Mouse (Mus musculus) stomach, postnatal 0 days (tissue): ENCODE data around the gene Dlg1. TPM values are rescaled to one million over a fixed set of nuclear protein-coding genes. Genes with fewer than 3 reads are reported as not detected.

Experiments used
- ATAC-seq: fragments of 200-750 bp; cut with Nextera tagmentation; 2 replicates; pipeline ENCODE4 v1.8.0; 2017; ENCODE audit not compliant: low FRiP score, low TSS enrichment
- DNase-seq: peaks from one replicate; pipeline ENCODE4 v3.0.0-alpha.2; 2016; ENCODE audit warnings: low spot score
- H3K27ac ChIP-seq: fragments of 300-500 bp; sonication (generic); replicated peaks from 2 replicates; pipeline ENCODE4 v1.5.1; 2014; ENCODE audit warnings: mild to moderate bottlenecking, control low read depth
- H3K27me3 ChIP-seq: fragments of 300-500 bp; sonication (generic); 2 replicates; pipeline ENCODE4 v1.6.1; 2014; ENCODE audit warnings: low read length; ENCODE audit not compliant: control insufficient read depth, insufficient read depth
- H3K36me3 ChIP-seq: fragments of 300-500 bp; sonication (generic); 2 replicates; pipeline ENCODE4 v1.6.1; 2014; ENCODE audit warnings: low read length, mixed read lengths; ENCODE audit not compliant: control insufficient read depth, insufficient read depth
- H3K4me1 ChIP-seq: fragments of 300-500 bp; sonication (generic); replicated peaks from 2 replicates; pipeline ENCODE4 v1.6.1; 2014; ENCODE audit warnings: antibody characterized with exemption; ENCODE audit not compliant: control insufficient read depth, insufficient read depth
- H3K4me2 ChIP-seq: fragments of 300-500 bp; sonication (generic); replicated peaks from 2 replicates; pipeline ENCODE4 v1.6.1; 2014; ENCODE audit warnings: low read depth, mild to moderate bottlenecking, control low read depth, moderate library complexity
- H3K4me3 ChIP-seq: fragments of 300-500 bp; sonication (generic); 2 replicates; pipeline ENCODE4 v1.5.1; 2014; ENCODE audit warnings: low read depth, low read length, control low read depth
- H3K9ac ChIP-seq: fragments of 300-500 bp; sonication (generic); 2 replicates; pipeline ENCODE4 v1.6.1; 2014; ENCODE audit warnings: mild to moderate bottlenecking, low read length, control low read depth, mixed read lengths
- H3K9me3 ChIP-seq: fragments of 300-500 bp; sonication (generic); 2 replicates; pipeline ENCODE4 v1.6.1; 2016; ENCODE audit warnings: low read length; ENCODE audit not compliant: control insufficient read depth
- CTCF ChIP-seq: IDR thresholded peaks from 2 replicates; pipeline ENCODE4 v1.5.1; 2016; ENCODE audit warnings: antibody characterized with exemption, low read depth, mild to moderate bottlenecking, moderate library complexity
- EP300 ChIP-seq: optimal IDR thresholded peaks from 2 replicates; pipeline ENCODE3; 2016; ENCODE audit warnings: antibody characterized with exemption
- WGBS: fragments of 180-500 bp; shearing (Covaris S2); extraction: QIAGEN DNeasy Blood & Tissue Kit; methylation state at CpG from one replicate; pipeline ENCODE4 v1.1.7; 2014; 5-methylcytosine and 5-hydroxymethylcytosine counted together
- polyA plus RNA-seq: library from polyadenylated mRNA; unstranded; fragments of >200 nt; fragmentation: Nextera tagmentation; extraction: Ambion mirVana; gene quantifications from 2 replicates; pipeline ENCODE4 v1.2.1, GENCODE M21; 2015

The Dlg1 gene
- polyA plus RNA-seq, 1 experiment from 2014 or later: 11.8 TPM

DNA sequence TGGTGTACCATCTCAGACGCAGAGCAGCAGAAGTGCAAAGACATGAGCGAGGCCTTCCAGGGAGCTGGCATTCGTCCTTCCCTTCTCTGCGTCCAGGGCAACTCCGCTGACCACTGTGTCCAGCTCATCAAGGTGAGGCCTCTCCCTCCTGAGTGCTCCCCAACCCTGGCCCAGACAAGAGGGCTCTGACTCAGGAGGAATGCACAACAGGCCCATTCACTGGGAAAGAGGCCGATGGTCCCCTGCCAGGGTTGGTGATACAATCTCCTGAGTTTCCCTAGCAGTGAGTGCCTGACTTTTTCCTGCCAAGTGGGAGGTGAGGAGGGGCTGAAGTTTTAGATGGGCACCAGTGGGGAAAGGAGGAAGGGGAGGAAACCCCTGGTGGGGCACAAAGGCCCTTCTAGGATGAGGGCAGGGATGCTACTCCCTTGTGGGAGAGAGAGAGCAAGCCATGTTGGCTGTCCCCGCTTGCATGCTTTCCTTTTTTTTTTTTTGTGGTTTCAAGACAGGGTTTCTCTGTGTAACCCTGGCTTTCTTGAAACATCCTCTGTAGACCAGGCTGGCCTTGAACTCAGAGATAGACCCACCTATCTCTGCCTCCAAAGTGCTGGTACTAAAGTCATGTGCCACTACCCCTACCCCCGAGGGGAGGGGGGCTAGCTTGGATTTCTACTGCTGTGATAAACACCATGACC is 217.1 kb downstream of the Dlg1 start:
- TF ChIP-seq CTCF (no peak), EP300 (no peak)
- ATAC-seq (no peak), DNase-seq (no peak)
- WGBS: 77% methylated on average over 8 of the region's 8 CpGs
- Histone ChIP-seq H3K4me1 (no peaks in the 10 kb centered on the region), H3K36me3 (no peaks in the 10 kb centered on the region), H3K4me3 (no peak overlapping the region), H3K27ac (no peak overlapping the region), H3K9ac (no peak overlapping the region), H3K4me2 (no peak overlapping the region), H3K9me3 (no peaks in the 10 kb centered on the region), H3K27me3 (no peaks in the 10 kb centered on the region)

DNA sequence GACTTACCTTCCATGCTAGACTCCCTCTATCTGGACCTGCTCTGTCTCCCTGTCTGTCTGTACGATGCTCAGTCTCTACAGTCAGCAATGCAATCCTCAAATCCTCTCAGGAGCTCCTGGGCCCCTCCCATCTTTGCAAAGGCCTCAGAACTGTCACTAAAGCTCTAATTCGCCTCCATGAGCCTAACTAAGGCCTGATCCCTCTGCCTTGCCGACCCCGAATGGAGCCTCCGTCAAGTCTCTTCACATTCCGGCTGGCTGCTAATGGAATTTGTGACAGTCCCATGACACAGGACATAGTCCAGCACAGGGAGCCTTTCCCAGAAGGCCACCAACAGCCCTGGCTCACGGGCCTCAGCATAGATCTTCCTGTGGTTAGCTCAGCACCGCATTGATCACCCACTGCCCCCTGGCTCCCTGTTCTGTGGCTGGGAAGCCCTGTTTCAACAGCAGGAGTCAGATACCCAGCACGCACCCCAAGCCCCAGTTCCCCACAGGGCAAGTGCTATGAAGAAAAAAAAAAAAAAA is 219.2 kb downstream of the Dlg1 start:
- ATAC-seq (no peak), DNase-seq (no peak)
- H3K27ac ChIP-seq: no peak overlapping the region
- no peak for TF ChIP-seq EP300
- TF ChIP-seq CTCF: no peak
- no peaks in the 10 kb centered on the region for H3K36me3 ChIP-seq
- H3K4me1 ChIP-seq: no peaks in the 10 kb centered on the region
- no peak overlapping the region for H3K9ac ChIP-seq
- H3K9me3 ChIP-seq: no peaks in the 10 kb centered on the region
- 71% methylated on average over 9 of the region's 9 CpGs for WGBS
- H3K4me3 ChIP-seq: no peak overlapping the region
- H3K4me2 ChIP-seq: no peak overlapping the region
- no peaks in the 10 kb centered on the region for H3K27me3 ChIP-seq

DNA sequence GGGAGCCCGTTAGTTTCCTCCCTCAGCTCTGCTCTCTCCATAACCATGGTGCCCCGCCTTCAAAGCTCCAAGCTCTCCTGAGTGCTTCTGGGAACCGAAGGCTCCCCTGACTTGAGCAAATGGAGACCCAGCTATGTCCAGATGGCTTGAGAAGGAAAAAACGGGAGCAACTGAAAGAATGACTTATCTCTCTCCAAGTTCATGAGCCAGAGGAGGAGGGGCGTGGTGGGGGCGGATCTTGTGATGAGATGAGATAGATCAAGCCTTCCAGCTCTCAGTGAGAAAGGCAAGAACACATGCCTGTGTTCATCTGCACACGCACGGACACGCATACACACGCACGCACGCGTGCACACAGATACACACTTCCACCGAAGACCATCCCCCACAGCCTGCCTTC is 220.1 kb downstream of the Dlg1 start:
- H3K9me3 ChIP-seq: no peaks in the 10 kb centered on the region
- TF ChIP-seq EP300 (no peak), CTCF (no peak)
- WGBS: 58% methylated on average over 14 of the region's 14 CpGs
- H3K36me3 ChIP-seq: no peaks in the 10 kb centered on the region
- DNase-seq: no peak
- no peaks in the 10 kb centered on the region for H3K4me1 ChIP-seq
- no peak for ATAC-seq
- H3K27me3 ChIP-seq: no peaks in the 10 kb centered on the region
- no peak overlapping the region for H3K4me3 ChIP-seq
- H3K4me2 ChIP-seq: no peak overlapping the region
- no peak overlapping the region for H3K9ac ChIP-seq
- H3K27ac ChIP-seq: no peak overlapping the region

DNA sequence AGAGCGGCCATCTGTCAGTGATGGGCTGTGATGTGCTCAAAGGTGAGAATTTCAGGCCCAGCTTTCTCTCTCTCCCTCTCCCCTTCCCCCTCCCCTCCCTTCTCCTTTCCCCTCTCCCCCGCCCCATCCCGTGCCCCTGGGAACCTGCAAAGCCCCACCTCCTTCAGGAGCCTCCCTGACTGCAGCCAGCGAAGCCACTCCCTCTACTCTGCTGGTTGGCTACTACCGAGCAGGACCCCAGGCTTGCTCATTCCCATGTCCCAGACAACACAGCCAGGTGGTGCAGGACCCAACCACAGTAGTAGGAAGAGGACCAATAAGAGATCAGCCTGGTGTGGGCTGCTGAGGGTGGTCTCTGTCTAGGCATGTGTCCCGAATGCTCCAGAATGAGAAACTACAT is 220.7 kb downstream of the Dlg1 start:
- Histone ChIP-seq H3K9me3 (no peaks in the 10 kb centered on the region), H3K4me1 (no peaks in the 10 kb centered on the region), H3K36me3 (no peaks in the 10 kb centered on the region), H3K4me2 (no peak overlapping the region), H3K27me3 (no peaks in the 10 kb centered on the region), H3K4me3 (no peak overlapping the region), H3K27ac (no peak overlapping the region), H3K9ac (no peak overlapping the region)
- no peak for ATAC-seq
- 20% methylated on average over 6 of the region's 6 CpGs for whole genome bisulfite sequencing
- TF ChIP-seq CTCF: no peak
- TF ChIP-seq EP300: no peak
- DNase-seq: no peak

DNA sequence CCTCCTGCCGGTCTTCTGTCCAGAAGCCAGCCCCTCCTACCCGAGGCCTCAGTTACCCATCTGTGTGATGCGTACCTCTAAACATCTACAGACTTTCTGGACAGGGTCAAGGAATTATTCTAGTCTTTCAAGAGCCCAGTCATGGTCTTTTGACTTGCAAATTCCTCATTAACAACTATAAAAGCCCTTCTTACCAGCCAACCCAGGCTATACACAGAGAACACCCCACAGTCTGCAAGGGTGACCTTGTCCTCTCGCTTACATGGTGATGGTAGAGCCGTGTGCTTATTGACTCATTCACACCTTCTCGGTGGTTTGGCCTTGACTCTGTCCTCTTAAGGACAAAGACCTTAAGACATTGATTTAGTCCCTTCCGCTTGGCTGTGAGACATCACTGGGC is 227.7 kb downstream of the Dlg1 start:
- no peak for ATAC-seq
- WGBS: 75% methylated on average over 7 of the region's 7 CpGs
- H3K4me1 ChIP-seq: no peaks in the 10 kb centered on the region
- H3K36me3 ChIP-seq: no peaks in the 10 kb centered on the region
- H3K9ac ChIP-seq: no peak overlapping the region
- DNase-seq: no peak
- H3K27me3 ChIP-seq: no peaks in the 10 kb centered on the region
- H3K9me3 ChIP-seq: no peaks in the 10 kb centered on the region
- H3K27ac ChIP-seq: no peak overlapping the region
- TF ChIP-seq CTCF: no peak
- no peak for TF ChIP-seq EP300
- H3K4me3 ChIP-seq: no peak overlapping the region
- no peak overlapping the region for H3K4me2 ChIP-seq

DNA sequence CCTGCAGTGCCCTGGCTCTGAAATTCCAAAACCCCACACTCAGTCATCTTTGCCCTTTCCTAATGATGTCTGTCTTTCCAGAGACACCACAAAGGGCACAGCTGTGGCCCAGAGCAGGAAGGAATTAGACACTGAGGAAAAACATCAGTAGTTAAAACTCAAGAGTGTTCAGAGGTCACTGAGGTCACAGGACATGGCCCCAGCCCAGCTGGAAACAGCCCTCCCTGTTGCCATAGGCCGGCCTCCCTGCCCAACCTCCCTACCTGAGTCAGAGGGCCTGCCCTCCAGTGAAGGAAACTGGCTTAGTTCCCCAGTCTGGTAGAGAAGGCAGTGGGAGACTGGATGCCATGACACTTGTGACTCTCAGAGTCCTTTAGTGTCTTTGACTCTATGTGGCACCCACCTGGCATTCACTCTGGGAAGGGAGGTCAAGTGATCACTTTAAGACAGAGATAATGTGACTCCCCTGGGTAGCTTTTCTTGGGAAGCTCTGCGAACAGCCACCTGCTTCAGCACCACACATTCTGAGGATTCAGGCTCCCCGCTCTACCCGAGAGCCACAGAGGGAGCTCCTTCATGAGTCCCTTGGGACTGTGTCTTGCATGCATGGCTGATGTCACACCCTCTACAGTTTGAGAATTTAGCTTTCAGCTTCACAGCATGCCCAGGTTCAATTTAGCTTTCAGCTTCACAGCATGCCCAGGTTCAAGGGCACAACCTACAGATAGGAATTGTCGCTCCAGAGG is 230.3 kb downstream of the Dlg1 start:
- Histone ChIP-seq H3K27ac (no peak overlapping the region), H3K36me3 (no peaks in the 10 kb centered on the region), H3K4me1 (no peaks in the 10 kb centered on the region), H3K9ac (no peak overlapping the region), H3K4me3 (no peak overlapping the region), H3K4me2 (no peak overlapping the region), H3K9me3 (no peaks in the 10 kb centered on the region), H3K27me3 (no peaks in the 10 kb centered on the region)
- ATAC-seq (no peak), DNase-seq (no peak)
- 76% methylated on average over 5 of the region's 5 CpGs for WGBS
- TF ChIP-seq CTCF (no peak), EP300 (no peak)
